Mouse (Mus musculus) stomach, postnatal 0 days (tissue): ENCODE data around the gene Rhbdd1.

Source experiments
- CTCF ChIP-seq: IDR thresholded peaks from 2 replicates; pipeline ENCODE4 v1.5.1; 2016; ENCODE audit warnings: antibody characterized with exemption, low read depth, mild to moderate bottlenecking, moderate library complexity
- EP300 ChIP-seq: optimal IDR thresholded peaks from 2 replicates; pipeline ENCODE3; 2016; ENCODE audit warnings: antibody characterized with exemption

GRCm38 (mm10) chr1:82291151-82291797 is 25.0 kb upstream of the Rhbdd1 start, which contains the start of gene Irs1:
- TF ChIP-seq CTCF (peak; percentile 73), EP300 (no peak)
